Mouse (Mus musculus) kidney, embryonic 14.5 days (tissue): ENCODE results near the gene Golt1a. TPM values are rescaled to one million over a fixed set of nuclear protein-coding genes. Genes with fewer than 3 reads are reported as not detected.

Source experiments
- ATAC-seq: fragments of 200-750 bp; cut with Nextera tagmentation; 2 replicates; pipeline ENCODE4 v1.8.0; 2017; ENCODE audit warnings: moderate number of reproducible peaks, mild to moderate bottlenecking, moderate TSS enrichment, moderate library complexity; ENCODE audit not compliant: low FRiP score, low TSS enrichment
- H3K27ac ChIP-seq: fragments of 300-500 bp; sonication (generic); 2 replicates; pipeline ENCODE4 v1.5.1; 2014; ENCODE audit warnings: low read depth, mild to moderate bottlenecking, low read length, moderate library complexity, mixed read lengths
- H3K27me3 ChIP-seq: fragments of 300-500 bp; sonication (generic); 2 replicates; pipeline ENCODE4 v1.6.1; 2014; ENCODE audit warnings: mild to moderate bottlenecking, low read length; ENCODE audit not compliant: control insufficient read depth, insufficient read depth
- H3K36me3 ChIP-seq: fragments of 300-500 bp; sonication (generic); 2 replicates; pipeline ENCODE4 v1.6.1; 2014; ENCODE audit warnings: low read length, mixed read lengths; ENCODE audit not compliant: control insufficient read depth, insufficient read depth
- H3K4me1 ChIP-seq: fragments of 300-500 bp; sonication (generic); 2 replicates; pipeline ENCODE4 v1.6.1; 2014; ENCODE audit warnings: low read length, mixed read lengths; ENCODE audit not compliant: control insufficient read depth, insufficient read depth
- H3K4me2 ChIP-seq: fragments of 300-500 bp; sonication (generic); replicated peaks from 2 replicates; pipeline ENCODE4 v1.6.1; 2014; ENCODE audit warnings: low read depth, mild to moderate bottlenecking, low read length
- H3K4me3 ChIP-seq: fragments of 300-500 bp; sonication (generic); 2 replicates; pipeline ENCODE4 v1.5.1; 2014; ENCODE audit warnings: mild to moderate bottlenecking, low read length
- H3K9ac ChIP-seq: fragments of 300-500 bp; sonication (generic); 2 replicates; pipeline ENCODE4 v1.6.1; 2014; ENCODE audit warnings: low read depth, mild to moderate bottlenecking, low read length, moderate library complexity
- H3K9me3 ChIP-seq: fragments of 300-500 bp; sonication (generic); 2 replicates; pipeline ENCODE4 v1.6.1; 2016; ENCODE audit warnings: low read length; ENCODE audit not compliant: control insufficient read depth
- whole genome bisulfite sequencing: fragments of 180-500 bp; shearing (Covaris S2); extraction: QIAGEN DNeasy Blood & Tissue Kit; methylation state at CpG from one replicate; pipeline ENCODE4 v1.1.7; 2014; 5-methylcytosine and 5-hydroxymethylcytosine counted together
- polyA plus RNA-seq: library from polyadenylated mRNA; unstranded; fragments of >200 nt; fragmentation: Nextera tagmentation; extraction: Ambion mirVana; gene quantifications from 2 replicates; pipeline ENCODE4 v1.2.1, GENCODE M21; 2014

Golt1a gene
- polyA plus RNA-seq, 1 experiment from 2014 or later: 6.1 TPM

GRCm38 (mm10) chr1:133362103-133362502 is 52.5 kb downstream of the Golt1a start:
- no peak overlapping the region for H3K27ac ChIP-seq
- H3K27me3 ChIP-seq: peaks cover 6% of the 10 kb centered on the region; the same call in 1 of the 2 replicates
- no peak overlapping the region for H3K4me2 ChIP-seq
- H3K36me3 ChIP-seq: no peaks in the 10 kb centered on the region
- H3K9me3 ChIP-seq: no peaks in the 10 kb centered on the region
- peaks cover 5% of the 10 kb centered on the region; the same call in 1 of the 2 replicates for H3K4me1 ChIP-seq
- no peak overlapping the region for H3K4me3 ChIP-seq
- 92% methylated on average over 5 of the region's 5 CpGs for WGBS
- no peak overlapping the region for H3K9ac ChIP-seq
- no peak for ATAC-seq

- Histone ChIP-seq H3K9me3 (no peaks in the 10 kb centered on the region), H3K27ac (no peak within 1 kb of the TSS), H3K4me1 (peaks cover 14% of the 10 kb centered on the region), H3K4me2 (peak within 1 kb of the TSS; percentile 97), H3K27me3 (peaks cover 6% of the 10 kb centered on the region; the same call in 1 of the 2 replicates), H3K36me3 (no peaks in the 10 kb centered on the region), H3K4me3 (peak within 1 kb of the TSS; percentile 59), H3K9ac (peak within 1 kb of the TSS; percentile 40; the same call in 1 of the 2 replicates)
- peak; percentile 85 for ATAC-seq
- under 1% methylated on average over 49 of the region's 52 CpGs for WGBS
Measured at GRCm38 (mm10) chr1:133363276-133364021, 53.8 kb downstream of the Golt1a start, which contains the start of gene Etnk2. TSS of gene Etnk2 (plus strand) at chr1:133363572.

- ATAC-seq: peak; percentile 7; the same call in 1 of the 2 replicates
- Histone ChIP-seq H3K27me3 (peaks cover 6% of the 10 kb centered on the region; the same call in 1 of the 2 replicates), H3K36me3 (no peaks in the 10 kb centered on the region), H3K27ac (no peak overlapping the region), H3K4me1 (peaks cover 14% of the 10 kb centered on the region), H3K4me3 (peak overlapping the region; percentile 59), H3K9me3 (no peaks in the 10 kb centered on the region), H3K9ac (peak overlapping the region; percentile 40; the same call in 1 of the 2 replicates), H3K4me2 (peak overlapping the region; percentile 97)
- WGBS: 4% methylated on average over 27 of the region's 27 CpGs
Measured at GRCm38 (mm10) chr1:133364022-133364630, 54.5 kb downstream of the Golt1a start.

- no peak for ATAC-seq
- Histone ChIP-seq H3K27ac (no peak overlapping the region), H3K9me3 (no peaks in the 10 kb centered on the region), H3K9ac (no peak overlapping the region), H3K27me3 (peaks cover 6% of the 10 kb centered on the region; the same call in 1 of the 2 replicates), H3K36me3 (no peaks in the 10 kb centered on the region), H3K4me2 (no peak overlapping the region), H3K4me3 (no peak overlapping the region), H3K4me1 (peaks cover 14% of the 10 kb centered on the region)
- 44% methylated on average over 2 of the region's 2 CpGs for whole genome bisulfite sequencing
Measured at GRCm38 (mm10) chr1:133364890-133365289, 55.3 kb downstream of the Golt1a start.

DNA sequence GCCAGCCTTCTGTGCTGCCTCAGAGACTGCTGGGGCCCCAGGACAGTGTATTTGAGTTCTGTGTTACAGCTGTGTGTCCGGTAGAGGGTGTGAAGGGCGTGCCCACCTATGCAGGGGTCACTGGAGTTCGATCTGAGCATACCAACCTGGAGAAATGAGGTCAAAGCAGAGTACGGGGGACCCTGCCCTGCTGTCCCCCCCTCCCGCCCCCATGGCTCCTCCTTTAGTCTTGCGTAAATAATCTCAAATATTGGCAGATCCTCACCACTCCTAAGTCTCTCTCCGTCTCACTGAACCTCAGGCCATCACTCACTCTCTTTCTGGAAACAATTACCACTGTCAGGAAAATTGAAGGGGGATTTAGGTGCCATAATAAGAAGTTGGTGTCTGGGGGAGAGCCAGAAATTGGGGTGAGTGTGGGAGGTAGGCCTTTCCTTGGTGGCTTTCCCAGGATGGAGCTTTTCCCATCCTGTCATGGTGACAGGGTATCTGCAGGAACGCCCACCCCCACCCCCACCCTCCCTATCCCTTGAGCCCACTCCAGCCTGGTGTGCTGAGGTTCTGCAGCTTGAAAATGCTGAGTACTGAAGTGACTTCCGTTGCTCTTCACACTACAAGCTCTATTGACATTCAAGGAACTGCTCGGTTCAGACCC is 57.5 kb downstream of the Golt1a start:
- Histone ChIP-seq H3K27me3 (peaks cover 6% of the 10 kb centered on the region; the same call in 1 of the 2 replicates), H3K27ac (no peak overlapping the region), H3K36me3 (no peaks in the 10 kb centered on the region), H3K4me2 (no peak overlapping the region), H3K4me3 (no peak overlapping the region), H3K4me1 (peaks cover 14% of the 10 kb centered on the region), H3K9ac (no peak overlapping the region), H3K9me3 (no peaks in the 10 kb centered on the region)
- no peak for ATAC-seq
- WGBS: 40% methylated on average over 10 of the region's 10 CpGs

DNA sequence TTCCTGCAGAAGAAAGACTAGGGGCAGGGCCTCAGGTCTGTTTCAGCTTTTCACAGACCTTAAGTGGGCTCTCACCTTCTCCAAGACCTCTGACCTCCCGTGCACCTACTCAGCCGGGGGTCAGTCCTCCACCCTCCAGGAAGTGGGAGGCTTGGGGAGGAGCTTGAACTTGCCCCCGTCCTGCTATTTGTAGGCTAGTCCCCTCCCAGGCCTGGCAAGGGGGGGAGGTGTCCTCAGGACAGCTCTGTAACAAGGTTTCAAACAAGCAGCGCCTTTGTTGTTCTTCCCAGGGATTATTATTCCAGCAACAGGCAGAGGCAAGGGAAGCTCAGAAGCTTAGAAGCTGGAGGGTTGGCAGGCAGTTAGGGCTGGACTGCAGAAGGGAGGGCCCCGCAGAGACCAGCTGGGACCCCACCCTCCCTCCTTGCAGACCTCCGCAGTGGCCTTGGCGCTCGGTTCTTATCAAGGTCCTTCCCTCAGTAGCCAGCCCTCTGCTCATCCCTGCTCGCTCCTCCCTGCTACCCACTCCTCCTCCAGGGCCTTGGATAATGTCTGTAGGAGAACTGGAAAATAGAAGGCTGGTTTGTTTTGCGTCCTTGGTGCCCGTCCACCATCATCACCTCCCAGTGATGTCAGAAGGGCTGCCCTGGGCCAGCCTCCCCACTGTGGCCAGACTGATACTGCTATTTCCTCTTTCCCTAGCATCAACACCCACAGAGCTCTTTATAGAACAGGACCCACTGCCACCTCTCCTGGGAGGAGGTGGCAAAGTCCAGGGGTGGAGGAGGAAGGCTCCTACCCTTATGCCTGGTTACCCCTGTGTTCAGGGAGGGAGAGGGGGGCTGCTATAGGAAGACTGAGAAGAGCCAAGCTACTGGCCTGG is 58.2 kb downstream of the Golt1a start:
- peaks cover 14% of the 10 kb centered on the region for H3K4me1 ChIP-seq
- peaks cover 6% of the 10 kb centered on the region; the same call in 1 of the 2 replicates for H3K27me3 ChIP-seq
- no peak overlapping the region for H3K9ac ChIP-seq
- no peaks in the 10 kb centered on the region for H3K9me3 ChIP-seq
- H3K4me2 ChIP-seq: no peak overlapping the region; the same call in 1 of the 2 replicates
- 14% methylated on average over 11 of the region's 11 CpGs for WGBS
- ATAC-seq: no peak
- H3K27ac ChIP-seq: no peak overlapping the region
- no peaks in the 10 kb centered on the region for H3K36me3 ChIP-seq
- no peak overlapping the region for H3K4me3 ChIP-seq

- WGBS: 59% methylated on average over 10 of the region's 10 CpGs
- Histone ChIP-seq H3K27ac (no peak overlapping the region), H3K36me3 (no peaks in the 10 kb centered on the region), H3K4me1 (peaks cover 14% of the 10 kb centered on the region), H3K9me3 (no peaks in the 10 kb centered on the region), H3K4me2 (no peak overlapping the region), H3K27me3 (peaks cover 6% of the 10 kb centered on the region; the same call in 1 of the 2 replicates), H3K4me3 (no peak overlapping the region), H3K9ac (no peak overlapping the region)
- no peak for ATAC-seq
Measured at GRCm38 (mm10) chr1:133368644-133369043, 59.0 kb downstream of the Golt1a start.

- WGBS: 67% methylated on average over 4 of the region's 4 CpGs
Measured at GRCm38 (mm10) chr1:133370352-133370751, 60.8 kb downstream of the Golt1a start.

More at GRCm38 (mm10) chr1:133370352-133370751, 60.8 kb downstream of the Golt1a start:
- Histone ChIP-seq H3K27me3 (no peaks in the 10 kb centered on the region; the same call in 1 of the 2 replicates), H3K36me3 (no peaks in the 10 kb centered on the region), H3K9me3 (no peaks in the 10 kb centered on the region), H3K4me1 (peaks cover 8% of the 10 kb centered on the region), H3K4me3 (no peak overlapping the region), H3K4me2 (no peak overlapping the region), H3K27ac (no peak overlapping the region), H3K9ac (no peak overlapping the region)
- ATAC-seq: no peak
